Mouse (Mus musculus) right cerebral cortex, adult 2 months (tissue): ENCODE measurements around the gene Srgap2.
"Not testable (repeated sequence)": the region's sequence is repeated elsewhere in the genome, so short reads cannot be mapped to it uniquely, and the experiment has no call there.

Experiments
- DNase-seq, 2 experiments: peaks; one replicate each; pipeline ENCODE4 v3.0.0; 2021 to 2022; ENCODE audit warnings: low spot score in 2 of 2

Srgap2 gene

DNA sequence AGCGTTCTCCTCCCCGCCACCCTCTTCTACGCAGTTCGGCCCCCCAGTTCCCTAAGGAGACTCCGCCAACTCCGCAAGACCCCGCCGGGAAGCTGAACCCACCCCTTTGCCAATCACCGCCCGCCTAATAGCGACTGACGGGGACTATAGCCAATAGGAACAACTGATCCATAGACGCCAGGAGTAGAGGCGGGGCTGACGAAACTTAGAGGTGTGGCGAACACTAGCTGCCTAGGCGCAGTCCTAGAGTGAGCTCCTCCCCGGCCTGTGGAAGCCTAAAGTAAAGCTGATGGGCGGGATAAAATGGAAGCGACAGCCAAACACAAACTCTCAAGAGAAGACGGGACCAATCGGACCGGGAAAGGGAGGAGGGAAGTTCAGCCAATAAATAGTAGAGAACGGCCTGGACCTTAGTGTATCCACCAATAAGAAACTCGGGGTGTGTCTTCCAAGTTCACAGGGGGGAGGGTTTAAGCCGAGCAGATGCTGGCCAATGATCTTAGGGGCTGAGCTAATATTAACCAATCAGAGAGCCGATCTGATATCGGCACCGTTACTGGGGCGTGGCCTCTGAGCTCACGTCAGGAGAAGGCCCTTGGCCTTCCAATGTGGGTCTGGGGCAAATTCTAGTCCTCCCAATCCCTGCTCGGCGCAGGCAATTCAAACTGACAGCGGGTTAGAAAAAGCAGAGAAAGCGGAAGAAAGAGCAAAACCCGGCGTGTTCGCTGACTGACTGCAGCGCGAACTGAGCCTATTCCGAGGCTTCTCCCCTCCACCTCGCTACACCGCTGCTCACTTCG is at the start of gene Srgap2, which contains the start of gene Fam72a:
TSS of gene Srgap2 (minus strand) at position 72 of the 800 bp plus-strand sequence.
TSS of gene Fam72a (plus strand) at position 623 of the 800 bp plus-strand sequence.
- peak; percentile 98 to 99 for DNase-seq

DNA sequence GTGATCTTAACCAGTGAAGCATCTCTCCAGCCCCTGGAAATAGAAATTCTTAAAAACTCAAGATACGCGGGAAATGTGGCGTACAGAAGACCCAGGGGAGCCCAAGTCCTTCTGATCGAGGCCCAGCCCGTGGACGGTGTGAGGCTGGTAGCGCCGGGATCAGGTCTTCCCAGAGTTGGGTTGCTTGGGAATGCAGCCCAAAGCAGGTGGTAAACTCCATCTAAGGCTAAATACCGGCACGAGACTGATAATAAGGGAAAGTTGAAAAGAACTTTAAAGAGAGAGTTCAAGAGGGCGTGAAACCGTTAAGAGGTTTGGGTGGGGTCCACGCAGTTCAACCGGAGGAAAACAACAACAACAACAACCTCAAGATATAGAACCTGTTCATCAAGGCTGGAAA is 46.6 kb upstream of the Srgap2 start:
- no peak for DNase-seq

DNA sequence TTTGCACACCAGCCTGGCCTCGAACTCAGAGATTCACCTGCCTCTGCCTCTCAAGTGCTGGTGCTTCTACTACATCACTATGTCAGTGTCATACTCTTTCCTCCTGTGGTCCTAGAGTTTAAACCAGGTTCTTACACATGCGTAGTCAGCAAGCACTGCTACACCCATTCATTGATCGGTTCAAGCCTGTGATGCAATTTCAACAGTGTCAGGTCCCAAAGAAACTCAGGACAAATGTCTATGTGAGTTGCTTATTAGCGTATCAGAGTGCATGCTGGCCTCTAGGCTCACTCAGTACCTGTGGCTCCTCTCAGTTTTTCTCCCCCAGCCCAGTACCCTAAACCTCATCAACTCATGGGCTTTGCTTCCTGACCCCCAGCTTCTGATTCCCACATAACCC is 43.2 kb upstream of the Srgap2 start:
- no peak for DNase-seq

DNA sequence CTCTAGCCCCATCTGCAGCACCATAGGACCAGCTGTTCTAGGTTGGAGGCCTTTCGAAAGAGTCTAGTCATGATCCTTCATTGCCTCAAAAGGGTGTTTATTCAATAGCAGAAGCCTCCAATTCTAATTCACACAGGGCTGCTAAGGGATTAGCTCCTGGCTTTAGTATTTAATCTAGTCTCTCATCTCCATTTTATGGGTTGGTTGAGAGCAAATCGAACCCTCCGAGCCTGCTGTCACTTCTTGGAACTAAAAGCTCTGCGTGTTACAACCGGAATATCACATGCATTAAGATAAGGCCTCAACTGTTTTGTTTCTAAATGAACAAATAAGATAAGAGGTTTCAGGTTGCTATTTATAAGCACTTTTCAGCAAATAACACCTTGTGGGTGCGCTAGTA is 42.6 kb upstream of the Srgap2 start:
- no peak for DNase-seq

DNA sequence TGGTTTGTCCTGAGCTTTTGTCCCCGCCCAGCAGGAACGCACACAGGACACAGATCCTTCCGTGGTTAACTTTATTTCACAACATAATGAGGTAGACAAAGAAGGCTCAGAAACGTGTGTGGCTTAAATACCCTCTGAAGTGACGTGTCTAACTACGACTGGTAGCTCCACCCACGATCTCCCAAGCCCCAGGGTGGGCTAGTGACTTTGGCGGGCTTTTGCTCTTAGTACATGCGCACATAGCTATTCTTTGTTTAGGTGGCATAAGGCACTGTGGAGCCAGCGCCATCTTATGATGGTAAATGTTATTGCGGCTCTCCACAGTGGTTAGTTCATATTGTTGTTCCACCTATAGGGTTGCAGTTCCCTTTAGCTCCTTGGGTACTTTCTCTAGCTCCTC is 38.9 kb upstream of the Srgap2 start:
- DNase-seq: not testable (repeated sequence)

DNA sequence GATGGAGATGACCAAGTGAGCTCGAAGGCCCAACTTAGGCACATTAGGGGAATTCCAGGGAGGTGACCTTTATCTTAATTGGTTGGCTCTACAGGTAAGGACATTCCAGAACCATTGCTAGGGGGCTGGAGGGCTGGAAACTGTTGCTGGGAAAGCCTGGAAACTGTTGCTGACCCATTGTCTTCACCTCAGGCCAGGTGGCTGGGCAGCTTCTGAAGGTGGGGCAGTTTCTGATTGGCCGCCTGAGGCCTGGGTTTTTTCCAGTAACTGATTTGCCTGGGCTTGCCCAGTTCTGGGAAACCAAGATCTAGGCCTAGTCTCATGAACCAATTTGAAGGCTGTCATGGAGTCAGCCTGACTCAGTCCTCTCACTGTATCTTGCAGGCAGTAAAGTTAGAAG is 34.9 kb upstream of the Srgap2 start:
- DNase-seq: no peak

DNA sequence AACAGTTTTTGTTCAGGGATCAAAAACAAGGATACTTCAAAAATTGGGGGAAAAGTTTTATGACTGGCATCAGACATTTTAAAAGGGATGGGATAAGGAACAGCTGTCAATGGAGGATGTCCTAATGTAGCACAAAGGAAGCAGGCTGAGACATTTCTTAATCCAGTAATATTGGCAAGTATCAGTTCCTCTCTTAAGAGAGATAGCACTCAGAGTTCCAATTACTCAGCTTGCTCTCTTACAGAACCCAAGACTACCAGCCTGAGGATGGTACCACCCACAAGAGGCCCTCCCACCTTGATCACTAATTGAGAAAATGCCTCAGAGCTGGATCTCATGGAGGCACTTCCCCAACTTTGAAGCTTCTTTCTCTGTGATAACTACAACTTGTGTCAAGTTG is 33.3 kb upstream of the Srgap2 start:
- no peak for DNase-seq

DNA sequence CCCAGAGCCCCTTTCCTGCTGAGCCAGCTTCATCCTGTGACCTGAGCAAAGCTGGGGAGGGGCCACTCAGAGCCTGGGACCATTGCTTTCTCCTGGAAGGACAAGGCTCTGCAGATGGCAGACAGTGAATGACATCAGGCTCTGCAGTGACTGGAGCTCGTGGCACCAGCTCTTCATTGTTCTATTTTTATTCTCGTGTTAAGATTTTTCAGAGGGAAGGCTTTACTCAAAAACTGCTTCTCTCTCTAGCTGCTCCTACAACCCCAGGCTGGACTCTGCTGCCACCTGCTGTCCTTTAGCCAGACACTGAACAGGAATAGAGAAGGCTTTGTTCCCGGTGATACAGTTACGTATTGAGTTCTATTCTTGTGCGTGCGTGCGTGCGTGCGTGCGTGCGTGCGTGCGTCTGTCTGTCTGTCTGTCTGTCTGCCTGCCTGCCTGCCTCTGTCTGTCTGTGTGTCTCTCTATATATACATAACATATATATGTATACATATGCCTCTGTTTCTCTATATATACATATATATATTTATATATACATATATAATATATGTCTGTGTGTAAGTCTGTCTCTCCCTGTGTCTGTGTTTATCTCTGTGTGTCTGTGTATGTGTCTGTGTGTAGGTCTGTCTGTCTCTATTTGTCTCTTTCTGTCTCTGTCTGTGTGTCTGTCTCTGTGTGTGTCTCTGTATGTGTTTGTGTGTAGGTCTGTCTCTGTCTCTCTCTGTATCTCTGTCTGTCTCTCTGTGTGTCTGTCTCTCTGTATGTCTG is 28.1 kb upstream of the Srgap2 start:
- DNase-seq: peak; percentile 88

DNA sequence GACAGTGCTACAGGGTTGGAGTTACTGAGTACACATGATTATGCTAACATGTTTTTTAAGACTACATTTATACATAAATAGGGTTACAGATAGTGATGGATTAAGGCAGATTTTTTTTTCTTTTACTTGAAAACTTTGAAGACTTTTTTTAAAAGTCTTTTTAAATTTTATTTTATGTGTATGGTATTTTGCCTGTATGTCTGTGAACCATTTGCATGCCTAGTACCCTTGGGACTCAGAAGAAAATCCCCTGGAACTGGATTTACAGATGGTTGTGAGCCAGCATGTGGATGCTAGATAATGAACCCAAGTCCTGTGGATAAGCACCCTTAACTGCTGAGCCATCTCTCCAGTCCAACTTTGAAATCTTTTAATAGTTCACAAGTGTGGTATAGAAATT is 26.3 kb upstream of the Srgap2 start:
- DNase-seq: no peak

DNA sequence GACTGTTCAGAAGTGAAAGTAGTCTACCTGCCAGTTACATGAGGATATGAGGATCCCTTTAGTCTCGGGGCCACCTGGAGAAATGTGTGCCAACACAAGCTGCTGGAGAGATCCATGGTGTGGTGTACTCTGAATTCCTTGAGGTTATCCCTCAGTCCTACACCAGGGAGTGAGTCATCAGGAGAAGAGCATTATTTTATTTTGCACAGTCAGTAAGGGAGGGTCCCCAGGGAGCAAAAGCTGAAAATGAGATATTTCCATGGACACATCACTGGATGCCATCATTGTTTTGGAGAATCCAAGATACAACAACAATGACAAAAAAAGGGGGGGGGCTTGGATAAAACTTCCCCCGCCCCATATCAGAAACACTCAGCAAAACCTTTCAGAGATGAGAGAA is 24.8 kb upstream of the Srgap2 start:
- no peak for DNase-seq

DNA sequence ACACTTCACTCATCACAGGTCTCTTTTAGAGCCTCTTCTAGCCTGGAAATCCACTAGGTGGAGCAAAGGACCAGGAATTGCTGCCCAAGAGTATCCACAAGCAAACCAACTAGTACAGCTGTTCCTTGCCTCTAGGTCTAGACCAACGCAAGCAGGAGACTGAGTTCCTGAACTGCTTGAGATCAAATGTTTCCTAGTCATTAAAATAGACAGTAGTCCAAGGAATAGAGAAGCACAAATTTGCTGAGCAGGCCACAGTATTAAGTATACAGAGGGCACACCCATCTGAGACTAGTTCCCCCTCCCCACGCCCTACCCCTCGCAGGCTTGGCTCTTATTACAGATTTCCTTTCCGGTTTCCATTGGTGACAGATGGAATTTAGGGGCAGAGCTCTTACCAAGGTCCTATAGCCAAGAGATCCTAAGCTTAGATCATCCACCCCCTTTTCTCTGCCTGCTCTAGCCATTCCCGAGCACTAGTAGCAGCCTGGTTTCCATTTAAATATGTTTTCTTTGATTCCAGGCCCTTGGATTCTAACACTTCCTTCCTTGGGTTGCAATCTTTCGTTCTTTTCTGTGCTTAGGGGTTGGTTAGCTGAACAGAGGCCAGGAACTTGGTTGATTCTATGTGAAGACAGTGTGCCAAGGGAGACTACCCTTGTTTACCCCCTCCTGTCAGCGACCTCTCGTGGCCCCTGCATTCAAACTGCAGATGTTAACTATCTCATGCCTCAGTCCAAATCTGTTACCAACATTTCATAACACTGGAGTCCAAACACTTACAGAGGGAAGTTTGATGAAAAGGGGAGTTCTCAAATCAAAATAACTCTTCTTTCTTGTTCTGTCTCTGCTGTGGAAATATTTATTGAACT is 21.6 kb upstream of the Srgap2 start:
- DNase-seq: peak; percentile 57 to 65

DNA sequence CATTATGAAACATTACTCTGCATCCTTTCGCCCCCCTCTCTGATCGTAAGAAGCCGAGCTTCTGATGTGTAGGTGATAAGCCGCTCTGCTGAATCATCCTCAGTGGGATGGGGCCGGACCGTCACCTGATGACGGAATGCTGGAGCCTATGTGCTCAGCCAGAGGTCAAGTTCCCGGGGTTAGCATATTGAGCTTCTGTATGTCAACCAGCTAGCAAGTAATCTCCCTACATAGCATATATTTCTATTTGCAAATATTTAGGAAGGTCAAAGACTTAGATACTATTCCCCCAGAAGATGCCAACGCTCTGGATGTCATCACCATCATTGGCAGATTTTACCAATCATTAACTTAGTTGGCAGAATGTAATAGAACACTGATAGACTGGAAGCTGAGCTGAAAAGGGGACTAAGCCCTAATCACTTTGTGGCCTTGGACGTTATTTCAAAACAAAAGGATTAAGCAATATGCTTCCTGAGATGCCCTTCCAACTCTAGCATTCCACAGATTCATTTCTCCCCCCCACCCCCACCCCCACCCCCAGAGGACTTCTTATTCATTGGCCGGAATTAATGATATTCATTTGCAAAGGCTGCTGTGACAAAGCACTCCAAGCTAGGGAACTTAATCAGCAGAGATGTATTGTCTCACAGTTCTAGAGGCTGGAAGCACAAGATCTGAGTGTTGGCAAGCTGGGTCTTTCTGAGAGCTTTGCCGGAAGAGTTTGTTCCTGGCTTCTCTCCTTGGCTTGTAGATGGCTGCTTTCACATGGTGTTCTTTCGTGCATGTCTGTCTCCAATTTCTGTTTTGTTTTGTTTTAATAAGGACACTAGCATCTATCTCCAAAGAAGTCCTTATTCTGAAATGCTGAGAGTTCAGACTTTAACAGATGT is 19.9 kb upstream of the Srgap2 start:
- DNase-seq: no peak

DNA sequence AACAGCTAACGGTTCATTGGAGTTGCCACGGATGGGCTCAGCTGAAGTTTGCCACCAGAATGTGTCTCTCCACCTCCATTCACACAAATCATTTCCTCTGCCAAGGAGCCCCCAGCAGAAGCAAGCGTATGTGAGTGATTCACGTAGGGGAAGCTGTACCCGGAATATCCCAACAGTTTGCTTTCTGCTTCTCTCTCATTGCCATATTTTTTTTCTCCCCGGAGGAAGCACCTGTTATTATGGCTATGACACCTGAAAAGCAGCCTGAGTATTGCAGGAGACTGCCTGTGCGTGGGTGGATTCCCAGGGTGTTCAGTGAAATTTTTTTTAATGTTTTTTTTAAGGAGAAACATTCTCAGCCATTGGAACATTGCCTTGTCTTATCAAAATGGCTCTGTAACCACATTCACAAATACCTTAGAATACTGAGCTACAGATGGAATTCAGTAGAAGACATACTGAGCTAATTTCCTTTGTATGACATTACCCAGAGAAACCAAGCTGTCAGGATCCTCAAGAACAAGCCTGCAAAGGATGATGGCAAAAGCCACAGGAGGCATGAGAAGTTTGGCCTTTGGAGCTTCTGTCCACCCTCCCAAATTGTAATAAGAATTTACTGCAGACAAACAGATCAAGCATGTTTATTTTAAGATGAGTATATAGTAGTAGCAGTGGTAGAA is 16.9 kb upstream of the Srgap2 start:
- peak; percentile 40 to 45 for DNase-seq

DNA sequence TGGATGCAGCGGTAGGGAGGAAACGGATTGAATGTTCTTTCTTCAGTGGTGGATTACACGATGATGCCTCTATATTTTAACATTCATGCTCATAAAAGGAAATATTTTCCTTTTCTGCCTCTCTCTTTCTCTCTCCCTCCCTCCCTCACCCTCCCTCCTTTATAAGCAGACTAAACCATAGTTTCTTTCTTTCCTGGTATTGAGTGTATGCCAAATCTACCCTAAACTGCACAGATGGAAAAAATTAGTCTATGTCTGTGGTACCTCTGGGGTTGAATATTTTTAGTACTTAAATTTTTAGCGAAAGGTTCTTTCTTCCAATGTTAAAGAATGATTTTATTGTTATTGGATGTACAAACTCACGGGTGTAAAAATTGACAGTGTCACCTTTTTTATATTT is 14.8 kb upstream of the Srgap2 start:
- no peak for DNase-seq

DNA sequence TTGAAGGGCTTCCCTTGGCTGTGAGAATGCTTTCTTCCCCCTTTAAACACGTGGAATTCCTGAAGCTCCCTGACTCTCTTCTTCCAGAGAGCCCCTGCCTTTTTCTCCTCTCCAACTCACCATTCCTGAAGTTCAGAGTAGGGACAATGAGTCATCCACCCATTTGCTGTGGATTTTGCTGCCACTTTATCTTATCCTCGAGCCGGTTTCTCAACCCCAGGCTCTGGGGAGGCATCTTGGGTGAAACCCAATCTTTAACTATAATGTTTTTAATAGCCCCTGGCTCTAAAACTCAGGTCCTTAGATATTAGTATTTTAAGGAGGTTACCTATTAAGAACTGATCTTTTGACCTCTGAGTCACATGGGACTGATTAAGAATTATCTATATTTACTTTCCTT is 14.3 kb upstream of the Srgap2 start:
- no peak for DNase-seq

DNA sequence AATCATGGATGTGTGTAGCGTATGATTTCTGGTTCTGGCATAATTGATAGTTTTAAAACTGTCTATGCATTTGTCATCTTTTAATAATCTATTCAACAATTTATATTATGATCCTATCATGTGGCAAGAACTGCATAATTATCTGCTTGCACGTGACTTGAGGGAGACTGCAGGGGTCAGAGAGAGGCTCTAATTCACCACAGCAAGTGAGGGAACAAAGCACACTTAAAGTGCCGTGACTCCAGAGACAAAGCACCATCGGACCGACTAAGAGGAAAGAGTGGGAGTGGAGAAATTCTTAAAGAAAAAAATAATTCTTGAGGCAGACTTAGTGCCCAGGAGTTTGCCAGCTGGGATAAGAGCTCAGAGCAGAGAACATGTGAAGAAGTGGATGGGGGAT is 13.6 kb upstream of the Srgap2 start:
- no peak for DNase-seq

DNA sequence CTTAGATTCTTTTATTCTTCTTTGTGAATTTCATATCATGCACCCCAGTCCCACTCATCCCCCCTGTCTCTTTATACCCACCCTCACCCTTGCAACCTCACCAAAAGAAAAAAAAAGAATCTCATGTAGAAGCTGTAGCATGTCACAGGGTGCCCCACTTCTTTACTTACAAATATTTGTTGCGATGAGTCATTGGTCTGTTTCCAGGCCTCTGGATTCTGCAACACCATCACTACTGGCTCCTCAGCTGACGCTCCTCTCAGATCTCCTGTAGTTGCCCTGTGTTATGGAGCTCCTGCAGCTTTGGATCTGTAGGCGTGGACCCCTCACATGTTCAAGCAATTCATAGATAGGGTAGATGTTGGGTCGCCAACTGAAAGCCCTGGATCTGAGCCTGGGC is 12.6 kb upstream of the Srgap2 start:
- no peak for DNase-seq

DNA sequence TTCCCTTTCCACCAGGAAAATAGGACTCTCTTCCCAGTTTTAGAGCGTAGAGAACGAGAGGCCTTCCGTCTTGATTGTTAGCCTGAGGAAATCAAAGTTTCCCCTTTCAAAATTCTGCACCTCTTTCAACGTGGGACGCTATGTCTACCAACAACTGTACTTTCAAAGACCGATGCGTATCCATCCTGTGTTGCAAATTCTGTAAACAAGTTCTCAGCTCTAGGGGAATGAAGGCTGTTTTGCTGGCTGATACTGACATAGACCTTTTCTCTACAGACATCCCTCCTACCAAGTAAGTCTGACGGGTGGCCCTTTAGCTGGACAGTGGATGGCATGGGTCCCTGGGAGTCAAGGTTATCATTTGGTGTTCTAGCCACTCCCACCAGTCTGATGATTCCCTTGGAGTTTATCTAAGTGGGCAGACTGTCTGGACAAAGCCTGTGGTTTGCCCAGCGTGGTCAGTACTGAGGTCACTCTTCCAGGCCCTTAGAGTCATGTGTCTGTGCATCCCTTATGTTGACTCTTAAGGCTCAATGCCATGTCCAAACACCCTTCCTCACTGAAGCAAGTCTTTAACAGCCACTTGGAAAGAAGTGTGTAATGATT is 1.5 kb upstream of the Srgap2 start:
- DNase-seq: no peak

DNA sequence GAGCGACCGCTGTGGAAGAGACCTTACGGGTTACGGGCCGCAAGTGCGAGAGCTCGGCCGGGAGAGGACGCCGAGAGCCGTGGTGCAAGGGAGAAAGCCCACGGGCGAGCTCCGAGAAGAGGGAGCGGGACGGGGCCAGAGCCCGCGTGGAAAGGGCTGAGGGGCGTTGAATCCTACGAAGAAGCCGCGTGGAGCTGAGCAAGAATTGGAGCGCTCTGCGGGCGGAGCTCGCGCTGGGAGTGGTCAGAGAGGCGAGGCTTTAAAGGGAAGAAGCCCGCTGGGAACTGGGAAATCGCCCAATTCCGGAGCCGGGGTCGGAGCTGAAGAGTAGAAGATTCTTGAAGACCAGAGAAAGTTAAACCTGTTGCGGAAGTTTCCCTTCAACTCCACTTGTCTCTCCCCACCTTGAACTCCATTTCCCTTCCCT is 942 bp upstream of the Srgap2 start:
- peak in 1 of 2 experiments; percentile 52 for DNase-seq
